Comparison of ENCODE assay signal across 9 mouse cellular contexts in genomic region chr11:52075794-52076633, GRCm38 (mm10). TPM values are rescaled to one million over a fixed set of nuclear protein-coding genes. Genes with fewer than 3 reads are reported as not detected.
A peak's percentile ranks its signal among the peaks of the same experiment; 100 is the strongest.
DNase-seq lines count a peak whose midpoint lies in the region; ATAC-seq lines count a peak whose summit lies in the region.
"Had no signal": no experiment of that assay in that cellular context is flagged by ENCODE, and none has a peak within 500 bp of the region (broad histone marks: within the 10 kb centered on the region; RNA-seq: fewer than 3 reads in every experiment).

No protein-coding gene starts in this region.

- ATAC-seq in common myeloid progenitor, adult 5-6 weeks (replicated peaks; ENCODE audit: low read depth, poor library complexity, severe bottlenecking): peak; percentile 10
- peak; percentile 18; the same call in 1 of the 2 replicates for ATAC-seq in megakaryocyte progenitor cell, adult 5-6 weeks (replicated peaks; ENCODE audit: poor library complexity)
- ATAC-seq: forebrain, postnatal 0 days had no signal

- intact Hi-C loops in heart, postnatal 25 days (cut with DNase I): no loop called here

- peak; percentile 84 for DNase-seq in heart, adult 11 months
- DNase-seq in heart, postnatal 25 days (ENCODE audit: low spot score): no peak
- DNase-seq in thymus, adult 18-20 months: peak; percentile 57 to 79
- no peak for DNase-seq in kidney, postnatal 14 days
- no peak for DNase-seq in layer of hippocampus, postnatal 36 days
- no peak for DNase-seq in cerebellum, postnatal 25 days
- DNase-seq: forebrain, postnatal 0 days had no signal

RNA-seq across cellular contexts. Expression of gene Ppp2ca, which starts 22.5 kb away (rescaled TPM):
- 10 to 100 TPM; 50.8 to 55.6 TPM for total RNA-seq in heart, postnatal 25 days (2021)
- total RNA-seq in common myeloid progenitor, adult 5-6 weeks (2017): 109 and 112 TPM in 2 replicates
- total RNA-seq in megakaryocyte progenitor cell, adult 5-6 weeks (2015): 83.7 and 92.7 TPM in 2 replicates
- total RNA-seq in megakaryocyte progenitor cell, adult 5-6 weeks (2017): 94.4 and 99.1 TPM in 2 replicates
- 100 to 1,000 TPM; 112 to 117 TPM for total RNA-seq in layer of hippocampus, postnatal 36 days (2021)

Comparison
In these comparisons a context has a peak if more than half of its experiments do, and no peak if none do; other contexts are left out.
1. DNase-seq: peak in heart, adult 11 months (single experiment) and thymus, adult 18-20 months (2 of 2); none in heart, postnatal 25 days (single experiment), kidney, postnatal 14 days (single experiment), layer of hippocampus, postnatal 36 days (0 of 2) and cerebellum, postnatal 25 days (0 of 2).